Mouse (Mus musculus) thymus, adult 2 months (tissue): Measurements from ENCODE around the gene Rgs8.

Experiments
- CTCF ChIP-seq: fragments of 200-500 bp; IDR thresholded peaks from 2 replicates; pipeline ENCODE4 v1.5.1; 2012; ENCODE audit warnings: mild to moderate bottlenecking, control low read depth, low read length, moderate library complexity, borderline replicate concordance; ENCODE audit not compliant: control insufficient read depth, poor library complexity, insufficient read depth; ENCODE audit errors: extremely low read depth
- POLR2A ChIP-seq: fragments of 200-500 bp; IDR thresholded peaks from 2 replicates; pipeline ENCODE4 v1.6.1; 2012; ENCODE audit warnings: mild to moderate bottlenecking, low read length, control low read depth, moderate library complexity; ENCODE audit not compliant: control insufficient read depth, poor library complexity, insufficient read depth; ENCODE audit errors: extremely low read depth

GRCm38 (mm10) chr1:153742374-153743155 lies 89.7 kb downstream of the Rgs8 start:
- no peak for TF ChIP-seq CTCF
- TF ChIP-seq POLR2A = no peak
